Mouse (Mus musculus) ovary, adult 18-20 months (tissue): ENCODE results near the gene Ccr4.
"Not testable (repeated sequence)": the region's sequence is repeated elsewhere in the genome, so short reads cannot be mapped to it uniquely, and the experiment has no call there.

Experiments
- DNase-seq: peaks from one replicate; pipeline ENCODE4 v3.0.0; 2022; ENCODE audit warnings: low spot score, mixed read lengths

Gene Ccr4

GRCm38 (mm10) chr9:114522501-114522900 is 17.8 kb upstream of the Ccr4 start:
- DNase-seq, result no peak

GRCm38 (mm10) chr9:114522041-114522440 is 17.3 kb upstream of the Ccr4 start:
- no peak for DNase-seq

GRCm38 (mm10) chr9:114520529-114520928 is 15.8 kb upstream of the Ccr4 start:
- not testable (repeated sequence) for DNase-seq

GRCm38 (mm10) chr9:114518812-114519477 is 14.2 kb upstream of the Ccr4 start:
- no peak for DNase-seq

- no peak for DNase-seq
Observed at GRCm38 (mm10) chr9:114517924-114518497, 13.3 kb upstream of the Ccr4 start.

- DNase-seq, result no peak
Observed at GRCm38 (mm10) chr9:114515364-114515763, 10.6 kb upstream of the Ccr4 start, which contains the start of gene C130032M10Rik. C130032M10Rik (plus strand) TSS chr9:114515697.

GRCm38 (mm10) chr9:114512831-114513230 is 8.1 kb upstream of the Ccr4 start:
- DNase-seq, result no peak

GRCm38 (mm10) chr9:114509785-114510184 is 5.1 kb upstream of the Ccr4 start:
- no peak for DNase-seq

GRCm38 (mm10) chr9:114507421-114507820 is 2.7 kb upstream of the Ccr4 start:
- no peak for DNase-seq

- no peak for DNase-seq
Observed at GRCm38 (mm10) chr9:114506564-114506963, 1.8 kb upstream of the Ccr4 start.

- no peak for DNase-seq
Observed at GRCm38 (mm10) chr9:114502711-114503427, 1.8 kb downstream of the Ccr4 start.

- DNase-seq, result no peak
Observed at GRCm38 (mm10) chr9:114501913-114502312, 2.8 kb downstream of the Ccr4 start.

GRCm38 (mm10) chr9:114501111-114501510 is 3.6 kb downstream of the Ccr4 start:
- DNase-seq, result no peak

GRCm38 (mm10) chr9:114499783-114500515 is 4.8 kb downstream of the Ccr4 start:
- no peak for DNase-seq

- peak; percentile 52 for DNase-seq
Observed at GRCm38 (mm10) chr9:114498218-114498617, 6.5 kb downstream of the Ccr4 start.

GRCm38 (mm10) chr9:114496469-114496868 is 8.2 kb downstream of the Ccr4 start:
- no peak for DNase-seq

GRCm38 (mm10) chr9:114487481-114488258 is 17.0 kb downstream of the Ccr4 start:
- no peak for DNase-seq

- DNase-seq, result no peak
Observed at GRCm38 (mm10) chr9:114486808-114487207, 17.9 kb downstream of the Ccr4 start.

- no peak for DNase-seq
Observed at GRCm38 (mm10) chr9:114484771-114485170, 19.9 kb downstream of the Ccr4 start.

- no peak for DNase-seq
Observed at GRCm38 (mm10) chr9:114480940-114481339, 23.8 kb downstream of the Ccr4 start.

- no peak for DNase-seq
Observed at GRCm38 (mm10) chr9:114477019-114477418, 27.7 kb downstream of the Ccr4 start.

GRCm38 (mm10) chr9:114471892-114472291 is 32.8 kb downstream of the Ccr4 start:
- DNase-seq, result no peak
